Mouse (Mus musculus): ENCODE data around the gene Rab22a. TPM values are rescaled to one million over a fixed set of nuclear protein-coding genes. Genes with fewer than 3 reads are reported as not detected.

The Rab22a gene
- polyA plus RNA-seq, 1 experiment from 2014 or later: 47.7 TPM

DNA sequence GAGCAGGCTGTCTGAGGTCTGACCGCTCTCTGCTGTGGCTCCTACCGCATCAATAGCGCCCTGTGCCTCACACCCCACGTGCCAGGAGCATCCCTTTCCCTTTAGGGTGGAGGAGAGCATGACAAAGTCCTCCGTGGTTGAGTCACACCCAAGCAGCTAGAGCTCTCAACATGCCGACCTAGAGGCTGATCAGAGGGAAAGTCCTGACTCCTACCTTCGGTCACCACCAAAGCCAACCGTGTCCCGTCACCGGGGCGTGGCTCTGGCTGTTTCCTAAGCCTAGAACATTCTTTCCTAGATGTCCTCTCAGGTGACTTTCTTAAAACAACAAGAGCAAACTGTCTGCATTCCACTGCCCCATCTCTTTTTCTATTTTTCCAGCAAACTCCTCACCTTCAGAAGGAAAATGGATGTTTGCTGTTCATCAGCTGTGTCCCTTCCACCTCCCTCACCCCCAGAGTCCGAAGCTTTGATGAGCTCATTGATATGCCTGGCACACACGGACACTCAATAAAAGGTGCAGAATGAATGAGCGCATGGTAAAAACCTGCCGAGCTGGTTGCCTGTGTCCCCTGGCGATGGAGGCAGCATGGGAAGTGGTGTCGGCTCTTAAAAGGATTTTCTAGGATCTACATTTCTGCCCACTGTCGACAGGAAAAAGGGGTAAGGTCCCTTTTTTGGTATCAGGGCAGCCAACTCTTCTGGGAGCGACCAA, 12.2 kb upstream of the Rab22a start:
- Histone ChIP-seq H3K27me3 (peaks cover 13% of the 10 kb centered on the region; the same call in 1 of the 2 replicates), H3K4me2 (no peak overlapping the region), H3K27ac (no peak overlapping the region), H3K36me3 (replicated peaks) (peaks cover 7% of the 10 kb centered on the region; the same call in 1 of the 2 replicates), H3K9me3 (no peaks in the 10 kb centered on the region), H3K9ac (no peak overlapping the region), H3K4me1 (no peaks in the 10 kb centered on the region; the same call in none of the 2 replicates), H3K4me3 (replicated peaks) (no peak overlapping the region)
- 78% methylated on average over 19 of the region's 19 CpGs for WGBS
- ATAC-seq (ENCODE audit: low FRiP score): no peak

DNA sequence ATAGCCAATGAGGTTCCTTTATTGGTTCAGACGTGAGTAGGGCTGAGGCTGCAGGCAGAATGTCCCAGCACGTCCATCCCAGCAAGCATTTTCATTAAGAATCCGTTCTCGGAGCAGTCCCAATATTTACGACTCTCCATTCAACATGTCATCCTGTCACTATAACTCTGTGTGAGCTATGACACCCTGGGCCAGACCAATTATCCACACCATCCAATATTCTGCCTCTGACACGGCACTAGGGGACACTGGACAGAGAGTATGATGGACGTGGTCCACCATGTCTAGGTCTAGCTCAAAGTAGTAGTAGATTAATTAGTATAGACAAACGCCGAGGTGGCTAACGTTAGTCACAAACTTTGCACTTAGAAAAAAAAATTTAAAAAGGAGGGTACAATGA, 9.8 kb upstream of the Rab22a start:
- no peaks in the 10 kb centered on the region for H3K9me3 ChIP-seq
- peaks cover 7% of the 10 kb centered on the region; the same call in 1 of the 2 replicates for H3K36me3 ChIP-seq (replicated peaks)
- H3K27me3 ChIP-seq: peaks cover 6% of the 10 kb centered on the region; the same call in 1 of the 2 replicates
- H3K4me2 ChIP-seq: no peak overlapping the region
- no peaks in the 10 kb centered on the region for H3K4me1 ChIP-seq
- WGBS: 88% methylated on average over 10 of the region's 10 CpGs
- no peak overlapping the region for H3K9ac ChIP-seq
- H3K27ac ChIP-seq: no peak overlapping the region
- no peak for ATAC-seq (ENCODE audit: low FRiP score)
- H3K4me3 ChIP-seq (replicated peaks): no peak overlapping the region

- ATAC-seq (ENCODE audit: low FRiP score): no peak
- H3K36me3 ChIP-seq (replicated peaks): peaks cover 7% of the 10 kb centered on the region; the same call in 1 of the 2 replicates
- H3K4me1 ChIP-seq: peaks cover 11% of the 10 kb centered on the region
- no peaks in the 10 kb centered on the region for H3K9me3 ChIP-seq
- H3K4me2 ChIP-seq: no peak overlapping the region
- no peak overlapping the region for H3K27ac ChIP-seq
- H3K9ac ChIP-seq: no peak overlapping the region
- no peak overlapping the region for H3K4me3 ChIP-seq (replicated peaks)
- no peaks in the 10 kb centered on the region for H3K27me3 ChIP-seq
- WGBS: 92% methylated on average over 5 of the region's 5 CpGs
Observed at GRCm38 (mm10) chr2:173653526-173653925, 6.0 kb upstream of the Rab22a start.

GRCm38 (mm10) chr2:173657736-173658135, 1.8 kb upstream of the Rab22a start:
- Histone ChIP-seq H3K9me3 (no peaks in the 10 kb centered on the region), H3K4me3 (replicated peaks) (no peak overlapping the region), H3K9ac (no peak overlapping the region), H3K36me3 (replicated peaks) (peaks cover 9% of the 10 kb centered on the region), H3K27me3 (no peaks in the 10 kb centered on the region), H3K4me1 (peaks cover 31% of the 10 kb centered on the region), H3K4me2 (no peak overlapping the region), H3K27ac (no peak overlapping the region)
- 90% methylated on average over 6 of the region's 6 CpGs for WGBS
- ATAC-seq (ENCODE audit: low FRiP score): no peak

GRCm38 (mm10) chr2:173658517-173658916, 1.0 kb upstream of the Rab22a start:
- 89% methylated on average over 4 of the region's 4 CpGs for WGBS
- Histone ChIP-seq H3K9me3 (no peaks in the 10 kb centered on the region), H3K36me3 (replicated peaks) (peaks cover 17% of the 10 kb centered on the region), H3K9ac (no peak overlapping the region), H3K4me2 (peak overlapping the region; percentile 60), H3K4me3 (replicated peaks) (peak overlapping the region; percentile 96), H3K27ac (no peak overlapping the region), H3K27me3 (no peaks in the 10 kb centered on the region), H3K4me1 (peaks cover 31% of the 10 kb centered on the region)
- no peak for ATAC-seq (ENCODE audit: low FRiP score)

- WGBS: 2% methylated on average over 30 of the region's 52 CpGs
- peaks cover 32% of the 10 kb centered on the region for H3K36me3 ChIP-seq (replicated peaks)
- H3K27ac ChIP-seq: peak overlapping the region; percentile 66; the same call in 1 of the 2 replicates
- ATAC-seq (ENCODE audit: low FRiP score): no peak
- H3K27me3 ChIP-seq: no peaks in the 10 kb centered on the region
- H3K9ac ChIP-seq: peak overlapping the region; percentile 89
- peak overlapping the region; percentile 96 for H3K4me3 ChIP-seq (replicated peaks)
- peak overlapping the region; percentile 79 for H3K4me2 ChIP-seq
- peaks cover 31% of the 10 kb centered on the region for H3K4me1 ChIP-seq
- H3K9me3 ChIP-seq: no peaks in the 10 kb centered on the region
Observed at GRCm38 (mm10) chr2:173659926-173660684, 545 bp downstream of the Rab22a start.

- Histone ChIP-seq H3K4me3 (replicated peaks) (no peak overlapping the region), H3K4me1 (peaks cover 31% of the 10 kb centered on the region), H3K36me3 (replicated peaks) (peaks cover 42% of the 10 kb centered on the region), H3K9me3 (no peaks in the 10 kb centered on the region), H3K4me2 (no peak overlapping the region), H3K27ac (no peak overlapping the region), H3K9ac (no peak overlapping the region), H3K27me3 (no peaks in the 10 kb centered on the region)
- no peak for ATAC-seq (ENCODE audit: low FRiP score)
- WGBS: 93% methylated on average over 9 of the region's 9 CpGs
Observed at GRCm38 (mm10) chr2:173662255-173662950, 2.8 kb downstream of the Rab22a start.

DNA sequence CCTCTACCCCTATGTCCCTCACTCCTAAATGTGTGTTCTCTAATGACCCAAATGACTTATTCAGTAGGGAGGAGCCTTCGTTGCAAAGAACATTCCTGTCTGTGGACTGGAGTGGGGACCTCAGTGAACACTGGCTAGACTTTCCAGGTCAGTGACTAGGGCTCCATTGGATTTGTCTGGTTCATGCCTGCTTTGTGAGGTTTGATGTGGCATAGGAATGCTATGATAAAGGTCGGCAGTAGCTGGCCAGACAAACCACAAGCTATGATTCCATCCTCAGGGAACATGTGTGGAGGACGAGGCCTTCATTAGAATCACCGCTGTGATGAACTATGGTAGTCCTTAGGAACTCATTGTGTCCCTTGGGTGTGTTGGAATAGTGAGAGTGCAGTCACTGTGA, 5.2 kb downstream of the Rab22a start:
- no peak overlapping the region for H3K27ac ChIP-seq
- H3K4me1 ChIP-seq: peaks cover 15% of the 10 kb centered on the region
- H3K27me3 ChIP-seq: no peaks in the 10 kb centered on the region
- 90% methylated on average over 4 of the region's 4 CpGs for WGBS
- ATAC-seq (ENCODE audit: low FRiP score): no peak
- H3K9ac ChIP-seq: no peak overlapping the region
- H3K36me3 ChIP-seq (replicated peaks): peaks cover 45% of the 10 kb centered on the region
- no peak overlapping the region for H3K4me3 ChIP-seq (replicated peaks)
- H3K4me2 ChIP-seq: no peak overlapping the region
- no peaks in the 10 kb centered on the region for H3K9me3 ChIP-seq

DNA sequence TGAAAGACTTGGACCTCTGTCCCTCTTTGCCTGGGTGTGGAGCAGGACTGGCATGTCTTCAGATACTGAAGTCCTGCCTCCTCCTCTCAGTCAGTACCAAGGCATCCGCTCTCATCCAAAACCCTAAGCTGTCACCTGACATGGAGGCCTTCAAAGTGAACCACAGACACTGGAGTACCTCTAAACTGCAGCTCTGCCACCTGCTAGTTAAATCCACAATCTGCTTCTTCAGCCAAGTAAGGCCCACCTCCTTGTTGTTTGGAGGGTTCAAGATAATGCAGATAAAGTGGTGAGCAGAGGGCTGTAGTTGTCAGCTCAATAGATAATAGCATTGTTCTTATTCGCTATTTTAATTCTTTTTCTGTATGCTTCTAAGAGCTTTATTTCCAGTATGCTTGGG, 5.7 kb downstream of the Rab22a start:
- 97% methylated on average over 2 of the region's 2 CpGs for WGBS
- H3K9me3 ChIP-seq: no peaks in the 10 kb centered on the region
- H3K36me3 ChIP-seq (replicated peaks): peaks cover 47% of the 10 kb centered on the region
- H3K9ac ChIP-seq: no peak overlapping the region
- no peak for ATAC-seq (ENCODE audit: low FRiP score)
- no peak overlapping the region for H3K4me2 ChIP-seq
- peaks cover 12% of the 10 kb centered on the region for H3K4me1 ChIP-seq
- H3K4me3 ChIP-seq (replicated peaks): no peak overlapping the region
- no peak overlapping the region for H3K27ac ChIP-seq
- H3K27me3 ChIP-seq: no peaks in the 10 kb centered on the region

DNA sequence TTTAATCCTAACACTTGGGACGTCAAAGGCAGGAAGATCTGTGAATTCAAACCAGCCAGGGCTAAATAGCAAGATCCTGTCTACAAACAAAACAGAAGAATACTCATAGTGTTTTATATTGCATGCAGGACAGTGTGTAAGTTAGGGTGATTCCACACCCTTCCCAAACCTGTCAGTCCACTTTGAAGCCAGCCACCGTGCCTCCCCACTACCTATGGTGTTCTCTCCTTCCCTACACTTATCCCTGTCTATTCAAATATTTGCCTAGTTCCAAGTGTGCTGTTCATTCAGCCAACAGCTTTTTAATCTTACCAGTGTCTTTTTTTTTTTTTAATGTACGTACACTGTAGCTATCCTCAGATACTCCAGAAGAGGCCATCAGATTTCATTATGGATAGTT, 7.3 kb downstream of the Rab22a start:
- H3K9ac ChIP-seq: no peak overlapping the region
- no peak for ATAC-seq (ENCODE audit: low FRiP score)
- no peak overlapping the region for H3K4me2 ChIP-seq
- 92% methylated on average over 3 of the region's 3 CpGs for WGBS
- 0 out of 2 replicates have a peak, but pooled peaks cover under 1% of the 10 kb centered on the region for H3K4me1 ChIP-seq
- no peaks in the 10 kb centered on the region for H3K27me3 ChIP-seq
- H3K27ac ChIP-seq: no peak overlapping the region
- no peaks in the 10 kb centered on the region for H3K9me3 ChIP-seq
- peaks cover 50% of the 10 kb centered on the region for H3K36me3 ChIP-seq (replicated peaks)
- H3K4me3 ChIP-seq (replicated peaks): no peak overlapping the region

- Histone ChIP-seq H3K36me3 (replicated peaks) (peaks cover 19% of the 10 kb centered on the region), H3K9me3 (no peaks in the 10 kb centered on the region), H3K27me3 (no peaks in the 10 kb centered on the region), H3K4me3 (replicated peaks) (no peak overlapping the region), H3K4me2 (no peak overlapping the region), H3K27ac (no peak overlapping the region), H3K4me1 (peaks cover 9% of the 10 kb centered on the region), H3K9ac (no peak overlapping the region)
- WGBS: 53% methylated on average over 2 of the region's 2 CpGs
- no peak for ATAC-seq (ENCODE audit: low FRiP score)
Observed at GRCm38 (mm10) chr2:173672328-173672896, 12.9 kb downstream of the Rab22a start.

DNA sequence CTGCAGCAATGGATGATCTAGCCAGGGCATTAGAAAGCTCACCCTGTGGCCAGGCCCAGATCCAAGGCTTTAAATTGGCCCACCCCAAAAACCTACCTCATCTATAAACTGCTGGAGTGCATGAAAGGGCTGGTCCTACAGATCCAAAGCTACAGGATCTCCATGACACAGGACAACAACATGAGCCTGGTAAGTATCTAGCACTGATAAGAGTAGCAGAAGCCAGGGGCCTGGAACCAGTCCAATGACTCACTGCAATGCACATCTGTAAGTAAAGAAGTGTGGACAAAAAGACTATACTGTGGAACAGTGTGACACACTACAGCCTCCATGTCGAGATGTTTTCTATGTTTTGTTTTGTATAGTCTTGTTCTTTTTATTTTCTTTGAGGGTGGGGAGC, 13.9 kb downstream of the Rab22a start:
- ATAC-seq (ENCODE audit: low FRiP score): no peak
- Histone ChIP-seq H3K4me2 (no peak overlapping the region), H3K27me3 (no peaks in the 10 kb centered on the region), H3K9me3 (no peaks in the 10 kb centered on the region), H3K36me3 (replicated peaks) (peaks cover 16% of the 10 kb centered on the region), H3K9ac (no peak overlapping the region), H3K4me3 (replicated peaks) (no peak overlapping the region), H3K27ac (no peak overlapping the region), H3K4me1 (peaks cover 9% of the 10 kb centered on the region)
- WGBS: 80% methylated on average over 1 of the region's 1 CpGs

All from forebrain, embryonic 12.5 days (tissue).